ENCODE assay signal across 8 mouse cellular contexts in genomic region chr17:29022230-29022819, GRCm38 (mm10). TPM values are rescaled to one million over a fixed set of nuclear protein-coding genes. Genes with fewer than 3 reads are reported as not detected.
DNase-seq lines count a peak whose midpoint lies in the region; ATAC-seq and TF ChIP-seq lines count a peak whose summit lies in the region.

No protein-coding gene starts in this region.

- 34% methylated on average over 15 of the region's 15 CpGs for WGBS in kidney, embryonic 16.5 days
- WGBS in heart, postnatal 0 days = 20% methylated on average over 15 of the region's 15 CpGs
- 17% methylated on average over 15 of the region's 15 CpGs for WGBS in liver, embryonic 14.5 days (ENCODE audit: insufficient replicate concordance)

- H3K4me1 ChIP-seq in kidney, embryonic 16.5 days (ENCODE audit: insufficient read depth, low read length) = peaks cover 29% of the 10 kb centered on the region
- no peaks in the 10 kb centered on the region for H3K4me1 ChIP-seq in heart, postnatal 0 days (ENCODE audit: control insufficient read depth, insufficient read depth)
- H3K4me1 ChIP-seq in liver, embryonic 14.5 days (replicated peaks; ENCODE audit: control insufficient read depth in 2 of 2, insufficient read depth in 2 of 2, low read length in 1 of 2) = peaks cover 0 to 6% of the 10 kb centered on the region in 2 experiments; a peak in 3 of 4 replicates

- H3K4me2 ChIP-seq in kidney, embryonic 16.5 days (replicated peaks; ENCODE audit: low read depth, low read length) = peak overlapping the region; percentile 34
- H3K4me2 ChIP-seq in heart, postnatal 0 days (ENCODE audit: low read depth, low read length) = peak overlapping the region; percentile 38; the same call in 1 of the 2 replicates
- H3K4me2 ChIP-seq in liver, embryonic 14.5 days (ENCODE audit: low read depth) = peak overlapping the region; percentile 1; the same call in 1 of the 2 replicates

- no peak for TF ChIP-seq EP300 in heart, postnatal 0 days (IDR thresholded peaks at IDR 0.05; ENCODE audit: low read depth)
- no peak for TF ChIP-seq EP300 in liver, embryonic 14.5 days (IDR thresholded peaks at IDR 0.05; ENCODE audit: low read depth)

- H3K4me3 ChIP-seq in kidney, embryonic 16.5 days (ENCODE audit: low read length) = no peak overlapping the region
- H3K4me3 ChIP-seq in heart, postnatal 0 days (ENCODE audit: low read depth, low read length) = no peak overlapping the region
- no peak overlapping the region; a peak in 1 of 4 replicates for H3K4me3 ChIP-seq in liver, embryonic 14.5 days (ENCODE audit: insufficient read depth in 1 of 2, low read depth in 2 of 2, low read length in 2 of 2)

- H3K27me3 ChIP-seq in kidney, embryonic 16.5 days (ENCODE audit: insufficient read depth, low read length) = no peaks in the 10 kb centered on the region
- H3K27me3 ChIP-seq in heart, postnatal 0 days (ENCODE audit: control insufficient read depth, insufficient read depth, low read length) = no peaks in the 10 kb centered on the region
- H3K27me3 ChIP-seq in liver, embryonic 14.5 days (ENCODE audit: control insufficient read depth, insufficient read depth, low read length) = no peaks in the 10 kb centered on the region

- no peaks in the 10 kb centered on the region for H3K36me3 ChIP-seq in kidney, embryonic 16.5 days (ENCODE audit: insufficient read depth, low read length)
- H3K36me3 ChIP-seq in heart, postnatal 0 days (replicated peaks; ENCODE audit: control insufficient read depth, insufficient read depth, low read length) = no peaks in the 10 kb centered on the region
- H3K36me3 ChIP-seq in liver, embryonic 14.5 days (replicated peaks; ENCODE audit: control insufficient read depth, insufficient read depth, low read depth) = no peaks in the 10 kb centered on the region

- no peak overlapping the region for H3K9ac ChIP-seq in kidney, embryonic 16.5 days (replicated peaks; ENCODE audit: low read length)
- peak overlapping the region; percentile 3; the same call in 1 of the 2 replicates for H3K9ac ChIP-seq in heart, postnatal 0 days (replicated peaks; ENCODE audit: low read depth, low read length)
- H3K9ac ChIP-seq in liver, embryonic 14.5 days (replicated peaks) = no peak overlapping the region

- H3K27ac ChIP-seq in kidney, embryonic 16.5 days (ENCODE audit: low read length) = no peak overlapping the region
- H3K27ac ChIP-seq in heart, postnatal 0 days (ENCODE audit: low read depth) = no peak overlapping the region
- no peak overlapping the region for H3K27ac ChIP-seq in liver, embryonic 14.5 days

- TF ChIP-seq CTCF in heart, postnatal 0 days (IDR thresholded peaks at IDR 0.05; ENCODE audit: low read depth) = peak; percentile 62
- TF ChIP-seq CTCF in liver, embryonic 14.5 days (IDR thresholded peaks at IDR 0.05; ENCODE audit: low read depth) = peak; percentile 72

- no peaks in the 10 kb centered on the region for H3K9me3 ChIP-seq in kidney, embryonic 16.5 days (ENCODE audit: low read length)
- H3K9me3 ChIP-seq in heart, postnatal 0 days (replicated peaks; ENCODE audit: control insufficient read depth, low read length) = no peaks in the 10 kb centered on the region
- no peaks in the 10 kb centered on the region for H3K9me3 ChIP-seq in liver, embryonic 14.5 days (ENCODE audit: control insufficient read depth, low read length)

- 0 out of 2 replicates have a peak, but pooled peaks have one; percentile 46 for ATAC-seq in kidney, embryonic 16.5 days (ENCODE audit: low FRiP score, low TSS enrichment)
- ATAC-seq in heart, postnatal 0 days (ENCODE audit: insufficient read depth, low read depth) = peak; percentile 57
- ATAC-seq in liver, embryonic 14.5 days (ENCODE audit: insufficient read depth) = no peak

- DNase-seq in kidney, adult 8-10 months = no peak
- DNase-seq in R1 (ENCODE audit: low read depth, low spot score) = peak; percentile 53
- peak; percentile 46 for DNase-seq in heart, postnatal 0 days (ENCODE audit: low spot score)
- DNase-seq in liver, embryonic 14.5 days (ENCODE audit: low read depth in 3 of 3, low spot score in 3 of 3) = no peak
- DNase-seq in thymus, postnatal 4 days = peak; percentile 59
- no peak for DNase-seq in cerebellum, adult 9-11 months
- DNase-seq in natural killer cell, adult 2 months (ENCODE audit: low spot score in 2 of 2) = no peak

RNA-seq across cellular contexts. Expression of gene Srsf3, which starts 10.1 kb away (rescaled TPM):
- 597 and 625 TPM in 2 replicates for polyA plus RNA-seq in kidney, embryonic 16.5 days (2015; fragmentation: Nextera tagmentation; extraction: Ambion mirVana)
- total RNA-seq in heart, postnatal 0 days (2014; rRNA removed; ENCODE audit: low replicate concordance) = 110 and 151 TPM in 2 replicates
- polyA plus RNA-seq in heart, postnatal 0 days (2015; fragmentation: Nextera tagmentation; extraction: Ambion mirVana) = 202 and 238 TPM in 2 replicates
- polyA plus RNA-seq in liver, embryonic 14.5 days (2012; rRNA removed) = 91.1 and 123 TPM in 2 replicates
- polyA plus RNA-seq in liver, embryonic 14.5 days (2014; fragmentation: Nextera tagmentation; extraction: Ambion mirVana) = 269 and 272 TPM in 2 replicates

RNA-seq across cellular contexts. Expression of gene Stk38, which starts 14.5 kb away (rescaled TPM):
- 106 and 121 TPM in 2 replicates for polyA plus RNA-seq in kidney, embryonic 16.5 days (2015; fragmentation: Nextera tagmentation; extraction: Ambion mirVana)
- total RNA-seq in heart, postnatal 0 days (2014; rRNA removed; ENCODE audit: low replicate concordance) = 49.8 and 50.1 TPM in 2 replicates
- 53.7 and 57.3 TPM in 2 replicates for polyA plus RNA-seq in heart, postnatal 0 days (2015; fragmentation: Nextera tagmentation; extraction: Ambion mirVana)
- 24.5 and 31.8 TPM in 2 replicates for polyA plus RNA-seq in liver, embryonic 14.5 days (2012; rRNA removed)
- 29.2 and 32.7 TPM in 2 replicates for polyA plus RNA-seq in liver, embryonic 14.5 days (2014; fragmentation: Nextera tagmentation; extraction: Ambion mirVana)

Comparison
In these comparisons a context has a peak if more than half of its experiments do, and no peak if none do; other contexts are left out.
1. DNase-seq: peak in R1 (single experiment), heart, postnatal 0 days (single experiment) and thymus, postnatal 4 days (single experiment); none in kidney, adult 8-10 months (0 of 2), liver, embryonic 14.5 days (0 of 3), cerebellum, adult 9-11 months (single experiment) and natural killer cell, adult 2 months (0 of 2).
2. Peak in every context shown above with its lines, with median percentiles within 50 percentile points of each other: H3K4me2 ChIP-seq.